Mouse (Mus musculus) CD8-positive naive resting alpha-beta T cell, adult 2 months (primary cell): ENCODE measurements around the gene Bcl9.

ENCODE experiments used
- DNase-seq, 2 experiments: peaks; one replicate each; pipeline ENCODE4 v3.0.0; 2022; ENCODE audit warnings: low read depth in 2 of 2, low spot score in 2 of 2

The Bcl9 gene

DNA sequence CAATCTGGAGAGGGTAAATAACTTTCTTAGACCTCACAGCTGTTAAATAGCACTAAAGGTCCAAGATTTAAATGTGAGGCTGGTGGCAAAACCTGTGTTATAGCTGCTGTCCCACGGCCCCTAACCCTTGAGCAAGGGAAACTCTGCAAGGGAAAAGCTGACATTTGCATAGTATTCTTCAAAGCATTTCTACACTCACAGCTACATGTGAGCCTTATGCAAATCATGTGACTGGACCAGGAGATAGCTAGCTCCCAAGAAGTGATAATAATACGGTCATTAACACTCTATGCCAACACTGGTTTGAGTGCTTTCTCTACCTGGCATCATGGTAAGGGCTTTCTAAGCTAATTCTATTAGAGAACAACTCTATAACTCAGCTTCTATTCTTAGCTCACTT, 60.3 kb downstream of the Bcl9 start:
- DNase-seq = no peak

DNA sequence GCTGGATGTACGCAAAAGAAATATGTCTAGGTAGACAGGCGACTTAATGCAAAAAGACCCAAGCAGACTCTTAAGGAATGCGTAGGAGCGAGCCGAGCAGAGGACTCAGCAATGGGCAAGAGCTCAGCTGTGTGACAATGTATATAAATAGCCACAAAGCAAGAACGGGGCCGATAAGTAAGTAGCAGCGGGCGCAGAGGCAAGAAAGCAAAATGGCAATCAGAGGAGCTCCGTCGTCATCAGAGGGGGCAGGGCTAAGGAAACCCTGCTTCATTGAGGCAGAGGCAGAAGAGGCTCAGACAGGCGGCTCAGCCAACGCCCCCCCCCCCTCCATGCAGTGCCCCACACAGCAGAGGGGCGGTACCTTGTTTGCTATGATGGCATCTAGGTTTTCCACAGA, 62.9 kb downstream of the Bcl9 start:
- DNase-seq = no peak

GRCm38 (mm10) chr3:97232328-97232727, 65.4 kb downstream of the Bcl9 start:
- DNase-seq = no peak

DNA sequence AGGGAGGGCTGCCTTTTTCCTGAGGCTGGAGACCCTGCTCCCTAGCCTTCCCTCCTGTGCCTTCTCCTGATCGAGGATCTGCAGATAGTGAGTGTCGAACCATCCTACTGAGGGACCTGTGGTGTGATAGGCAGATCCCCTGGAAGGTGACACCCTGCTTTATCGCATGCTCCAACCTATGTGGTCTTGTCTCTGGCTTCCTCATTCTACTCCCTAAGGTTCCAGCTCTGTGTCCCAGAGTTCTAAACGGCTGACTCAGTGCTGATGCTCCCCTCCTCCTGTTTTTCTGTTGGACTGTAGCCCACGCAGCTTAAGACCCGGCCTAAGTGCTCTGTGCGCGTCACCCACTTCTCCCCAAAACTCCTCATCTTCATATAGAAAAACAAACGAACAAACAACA, 65.9 kb downstream of the Bcl9 start:
- DNase-seq = no peak

DNA sequence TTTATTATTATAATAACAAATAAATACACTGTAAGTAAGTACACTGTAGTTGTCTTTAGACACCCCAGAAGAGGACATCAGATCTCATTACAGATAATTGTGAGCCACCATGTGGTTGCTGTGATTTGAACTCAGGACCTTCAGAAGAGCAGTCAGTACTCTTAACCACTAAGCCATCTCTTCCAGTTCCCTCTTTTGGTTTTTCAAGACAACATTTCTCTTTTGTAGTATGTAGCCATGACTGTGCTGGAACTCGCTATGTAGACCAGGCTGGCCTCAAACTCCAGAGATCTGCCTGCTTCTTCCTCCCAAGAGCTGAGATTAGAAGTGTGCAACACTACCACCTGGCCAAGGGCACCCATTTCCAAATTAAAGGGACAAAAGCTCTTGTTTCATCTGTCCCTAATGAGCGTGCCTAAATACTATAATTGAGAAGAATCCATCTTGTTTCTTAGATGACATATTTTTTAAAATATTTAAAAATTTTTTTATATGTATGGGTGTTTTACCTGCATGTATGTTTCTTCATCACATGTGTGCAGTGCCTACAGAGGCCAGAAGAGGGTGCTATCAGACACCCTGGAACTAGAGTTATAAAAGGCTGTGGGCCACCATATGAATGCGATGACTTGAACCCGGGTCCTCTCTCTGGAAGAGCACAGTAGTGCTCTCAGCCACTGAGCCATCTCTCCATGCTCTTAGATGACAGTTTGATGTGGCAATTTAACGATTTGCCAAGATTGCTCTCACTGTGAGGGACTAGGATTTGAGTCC, 66.9 kb downstream of the Bcl9 start:
- no peak for DNase-seq

- no peak for DNase-seq
Measured at GRCm38 (mm10) chr3:97228457-97228856, 69.3 kb downstream of the Bcl9 start.

DNA sequence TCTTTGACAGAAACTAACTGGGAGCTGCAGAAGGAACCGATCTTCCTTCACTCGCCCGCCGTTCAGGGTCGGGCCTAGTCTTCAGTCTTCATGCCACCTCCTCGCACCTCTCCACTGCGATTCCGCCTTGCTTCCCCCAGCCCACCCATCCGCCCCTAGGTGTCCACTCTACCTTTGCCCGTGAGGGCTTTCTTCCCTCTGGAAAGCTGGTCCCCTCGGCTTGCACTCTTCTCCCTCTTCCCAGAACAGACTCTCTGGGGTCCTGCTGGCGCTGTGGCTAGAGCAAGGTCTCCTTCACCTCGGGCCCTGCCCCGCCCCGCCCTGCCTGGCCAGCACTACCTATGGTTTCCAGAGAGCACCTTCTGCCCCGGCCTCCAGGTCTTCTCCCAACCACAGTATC, 69.7 kb downstream of the Bcl9 start:
- DNase-seq = no peak

GRCm38 (mm10) chr3:97227259-97228005, 70.3 kb downstream of the Bcl9 start:
- peak; percentile 88 to 90 for DNase-seq

DNA sequence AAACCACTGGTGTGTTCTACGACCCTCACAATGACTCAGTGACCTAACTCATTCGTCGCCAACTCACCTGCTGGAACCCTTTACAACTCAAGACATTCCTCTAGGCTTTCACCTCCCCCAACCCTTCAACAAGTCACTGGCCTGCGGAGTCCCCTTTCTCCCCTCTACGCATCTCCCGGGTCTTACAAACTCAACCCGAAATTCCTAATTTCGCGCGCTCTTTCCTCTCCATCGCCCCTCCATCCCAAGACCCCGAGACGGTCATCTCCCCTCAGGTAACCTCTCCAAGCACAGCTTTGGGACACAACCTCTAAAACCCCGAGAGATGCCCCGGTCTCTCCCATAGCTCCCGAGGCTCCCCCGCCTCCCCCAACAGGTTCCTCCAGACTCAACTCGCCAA, 71.0 kb downstream of the Bcl9 start:
- no peak for DNase-seq

- DNase-seq = no peak
Measured at GRCm38 (mm10) chr3:97225231-97225630, 72.5 kb downstream of the Bcl9 start.

GRCm38 (mm10) chr3:97223261-97223660, 74.5 kb downstream of the Bcl9 start:
- no peak for DNase-seq

DNA sequence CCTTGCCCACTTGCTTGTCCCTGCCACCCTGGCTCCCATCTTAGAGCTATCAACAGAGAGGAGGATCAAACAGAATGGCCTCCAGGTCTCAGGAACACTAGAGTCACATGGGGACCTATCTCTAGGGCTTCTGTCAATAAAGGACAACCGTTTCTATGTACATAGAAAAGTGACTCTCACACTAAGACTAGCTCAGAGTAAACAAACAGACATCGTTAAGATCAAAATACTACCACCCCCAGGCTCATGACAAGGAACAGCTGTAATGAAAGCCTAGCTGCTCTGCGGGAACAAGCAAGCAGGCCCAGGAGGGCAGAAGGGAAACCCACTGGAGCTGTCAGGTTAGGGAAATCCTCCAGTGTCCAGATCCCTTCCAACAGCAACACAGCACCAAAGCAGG, 82.2 kb downstream of the Bcl9 start:
- DNase-seq = no peak

GRCm38 (mm10) chr3:97214439-97214838, 83.3 kb downstream of the Bcl9 start:
- DNase-seq = no peak

- no peak for DNase-seq
Measured at GRCm38 (mm10) chr3:97213871-97214270, 83.8 kb downstream of the Bcl9 start.

DNA sequence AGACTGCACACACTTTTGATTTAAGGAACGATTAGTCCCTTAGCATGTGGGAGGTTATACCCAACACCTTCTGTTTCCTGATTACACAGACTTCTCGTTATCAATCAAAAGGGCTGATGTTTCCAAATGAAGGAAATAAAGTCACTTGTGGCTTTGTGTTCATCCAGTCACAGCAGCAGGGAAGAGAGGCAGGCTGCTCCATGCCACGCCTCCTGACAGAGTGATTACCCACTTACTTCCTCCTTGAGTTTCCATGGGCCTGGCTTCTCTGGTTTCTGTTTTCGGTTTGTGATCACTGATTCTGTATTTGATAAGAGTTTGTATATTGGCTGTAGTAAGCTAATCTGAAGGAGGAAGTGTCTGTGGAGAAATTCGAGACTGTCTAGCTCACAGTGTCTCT, 86.5 kb downstream of the Bcl9 start:
- DNase-seq = no peak

- no peak for DNase-seq
Measured at GRCm38 (mm10) chr3:97209351-97209750, 88.4 kb downstream of the Bcl9 start.

- DNase-seq = no peak
Measured at GRCm38 (mm10) chr3:97206521-97206920, 91.2 kb downstream of the Bcl9 start.

DNA sequence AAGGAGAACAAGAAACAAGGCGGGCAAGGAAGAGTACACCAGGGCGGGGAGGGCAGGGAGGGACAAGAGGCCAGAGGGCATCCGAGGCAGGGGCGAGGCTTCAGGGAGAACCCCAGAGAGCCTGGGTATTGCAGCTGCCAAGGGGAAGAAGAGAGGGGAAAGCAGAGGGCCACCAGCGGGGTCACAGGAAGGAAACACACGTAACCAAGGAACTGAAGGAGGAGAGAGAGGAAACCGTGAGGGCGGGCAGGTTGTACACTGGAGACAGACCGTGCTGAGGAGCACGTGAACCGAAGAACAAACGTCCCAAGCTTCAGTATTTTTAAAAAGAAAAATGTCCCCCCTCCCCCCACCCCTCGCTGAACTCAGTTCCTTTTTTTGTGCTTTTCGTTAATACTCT, 93.8 kb downstream of the Bcl9 start:
- no peak for DNase-seq

DNA sequence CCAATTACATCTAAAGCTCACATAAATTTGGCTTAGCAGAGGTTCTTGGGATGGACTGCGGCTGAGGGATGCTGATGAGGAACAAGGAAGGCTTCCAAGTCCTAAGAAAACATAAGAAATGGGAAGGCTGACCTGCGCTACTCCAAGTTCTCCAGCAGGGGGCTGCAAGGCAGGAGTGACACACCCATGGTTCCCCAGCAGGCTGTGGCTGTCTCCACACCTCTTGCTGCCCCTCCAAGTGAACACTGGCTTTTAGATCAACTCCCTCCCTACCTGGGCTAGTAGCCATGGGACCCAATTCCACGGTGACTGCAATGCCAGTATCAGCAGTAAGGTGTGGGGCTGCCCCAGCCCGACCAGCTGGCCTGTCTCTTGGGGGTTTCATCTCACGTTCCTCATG, 95.8 kb downstream of the Bcl9 start:
- peak; percentile 53 for DNase-seq

DNA sequence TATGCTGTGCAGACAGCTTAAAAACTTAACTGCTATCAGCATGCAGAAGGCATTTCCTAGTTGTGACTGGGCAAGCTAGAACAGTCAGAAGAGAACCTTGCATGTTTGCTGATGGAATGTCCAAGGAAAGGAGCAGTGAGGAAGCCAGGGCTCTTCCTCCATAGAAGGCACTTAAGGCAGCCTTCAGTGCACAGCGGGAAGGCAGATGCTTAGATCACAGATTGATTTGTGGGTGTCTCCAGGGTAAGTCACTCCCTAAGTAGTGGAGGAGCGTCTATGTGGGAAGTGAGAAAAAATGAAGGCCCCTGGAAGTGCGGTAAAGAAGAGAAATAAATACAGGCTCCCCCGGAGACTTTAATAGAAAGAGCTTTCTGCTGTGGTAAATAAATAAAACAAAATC, 98.5 kb downstream of the Bcl9 start:
- no peak for DNase-seq

- no peak for DNase-seq
Measured at GRCm38 (mm10) chr3:97196571-97196970, 101.1 kb downstream of the Bcl9 start.

- peak; percentile 29 to 44 for DNase-seq
Measured at GRCm38 (mm10) chr3:97185098-97185860, 112.4 kb downstream of the Bcl9 start.
